Comparison of ENCODE assay signal across 26 mouse cellular contexts in genomic region chr17:5305783-5306477, GRCm38 (mm10).
DNase-seq lines count a peak whose midpoint lies in the region; ATAC-seq lines count a peak whose summit lies in the region.
"Had no signal": no experiment of that assay in that cellular context is flagged by ENCODE, and none has a peak within 500 bp of the region (broad histone marks: within the 10 kb centered on the region; RNA-seq: fewer than 3 reads in every experiment).

No protein-coding gene starts in this region.

- WGBS in heart, embryonic 13.5 days, result 71% methylated on average over 10 of the region's 10 CpGs
- WGBS in heart, embryonic 10.5 days, result 84% methylated on average over 10 of the region's 10 CpGs
- 50% methylated on average over 10 of the region's 10 CpGs for WGBS in lung, embryonic 15.5 days
- 76% methylated on average over 10 of the region's 10 CpGs for WGBS in embryonic facial prominence, embryonic 13.5 days

- no peak for ATAC-seq in heart, embryonic 13.5 days (ENCODE audit: extremely low read depth, insufficient number of reproducible peaks, low FRiP score, low TSS enrichment)
- no peak for ATAC-seq in lung, embryonic 15.5 days (ENCODE audit: borderline replicate concordance, extremely low read depth, low FRiP score, low TSS enrichment)
- no peak for ATAC-seq in embryonic facial prominence, embryonic 13.5 days (ENCODE audit: insufficient number of reproducible peaks, insufficient read depth, low FRiP score, low TSS enrichment, low read depth)
- ATAC-seq: CD4-positive, CD25-positive, alpha-beta regulatory T cell, adult 4 months; forebrain, embryonic 15.5 days had no signal

- H3K4me2 ChIP-seq in heart, embryonic 13.5 days, result no peak overlapping the region
- no peak overlapping the region for H3K4me2 ChIP-seq in lung, embryonic 15.5 days
- no peak overlapping the region for H3K4me2 ChIP-seq in embryonic facial prominence, embryonic 13.5 days
- H3K4me2 ChIP-seq: forebrain, embryonic 12.5 days; forebrain, embryonic 15.5 days; heart, embryonic 11.5 days; heart, embryonic 15.5 days; hindbrain, embryonic 15.5 days had no signal

- H3K4me1 ChIP-seq in heart, embryonic 13.5 days, result peaks cover 36% of the 10 kb centered on the region
- H3K4me1 ChIP-seq in heart, embryonic 10.5 days, result peaks cover 12% of the 10 kb centered on the region; the same call in 1 of the 2 replicates
- peaks cover 20% of the 10 kb centered on the region for H3K4me1 ChIP-seq in lung, embryonic 15.5 days
- H3K4me1 ChIP-seq in embryonic facial prominence, embryonic 13.5 days, result peaks cover 32% of the 10 kb centered on the region

- H3K4me3 ChIP-seq in heart, embryonic 13.5 days, result no peak overlapping the region
- H3K4me3 ChIP-seq in heart, embryonic 10.5 days, result no peak overlapping the region
- H3K4me3 ChIP-seq in lung, embryonic 15.5 days, result no peak overlapping the region
- H3K4me3 ChIP-seq in embryonic facial prominence, embryonic 13.5 days, result no peak overlapping the region
- H3K4me3 ChIP-seq: erythroblast, embryonic 14.5 days; forebrain, embryonic 12.5 days; forebrain, embryonic 15.5 days; heart, adult 2 months; heart, embryonic 15.5 days; hindbrain, embryonic 15.5 days had no signal

- DNase-seq in heart, embryonic 10.5 days (ENCODE audit: low spot score), result no peak
- DNase-seq in kidney, postnatal 10 days, result peak; percentile 56
- DNase-seq in kidney, postnatal 25 days, result no peak
- no peak for DNase-seq in lung, postnatal 25 days (ENCODE audit: low spot score)
- DNase-seq in cerebellum, postnatal 25 days, result no peak
- DNase-seq: adrenal gland, adult 2 months; adrenal gland, postnatal 14 days; cerebellum, adult 11 months; cerebellum, adult 2 months; cerebellum, adult 9-11 months; cerebellum, postnatal 36 days; embryo, embryonic 11 days; gastrocnemius, postnatal 25 days; heart, adult 2 months; heart, postnatal 10 days; heart, postnatal 4 days had no signal

- H3K27me3 ChIP-seq in heart, embryonic 13.5 days (replicated peaks), result no peaks in the 10 kb centered on the region
- H3K27me3 ChIP-seq in heart, embryonic 10.5 days (ENCODE audit: insufficient read depth, poor library complexity, severe bottlenecking), result no peaks in the 10 kb centered on the region
- no peaks in the 10 kb centered on the region for H3K27me3 ChIP-seq in lung, embryonic 15.5 days
- no peaks in the 10 kb centered on the region for H3K27me3 ChIP-seq in embryonic facial prominence, embryonic 13.5 days
- H3K27me3 ChIP-seq: forebrain, embryonic 12.5 days; forebrain, embryonic 15.5 days; heart, embryonic 15.5 days; hindbrain, embryonic 15.5 days had no signal

- peaks cover 27% of the 10 kb centered on the region for H3K36me3 ChIP-seq in heart, embryonic 13.5 days
- peaks cover 24% of the 10 kb centered on the region for H3K36me3 ChIP-seq in heart, embryonic 10.5 days
- H3K36me3 ChIP-seq in lung, embryonic 15.5 days, result peaks cover 6% of the 10 kb centered on the region; the same call in 1 of the 2 replicates
- H3K36me3 ChIP-seq in embryonic facial prominence, embryonic 13.5 days, result peaks cover 27% of the 10 kb centered on the region

- no peaks in the 10 kb centered on the region for H3K9me3 ChIP-seq in heart, embryonic 13.5 days
- no peaks in the 10 kb centered on the region for H3K9me3 ChIP-seq in heart, embryonic 10.5 days
- H3K9me3 ChIP-seq in lung, embryonic 15.5 days, result no peaks in the 10 kb centered on the region
- no peaks in the 10 kb centered on the region for H3K9me3 ChIP-seq in embryonic facial prominence, embryonic 13.5 days
- H3K9me3 ChIP-seq: forebrain, embryonic 12.5 days; forebrain, embryonic 15.5 days; heart, embryonic 15.5 days; hindbrain, embryonic 15.5 days had no signal

- H3K27ac ChIP-seq in heart, embryonic 13.5 days (replicated peaks), result no peak overlapping the region
- H3K27ac ChIP-seq in heart, embryonic 10.5 days, result no peak overlapping the region
- 0 out of 2 replicates have a peak overlapping the region, but pooled peaks have one; percentile 19 for H3K27ac ChIP-seq in lung, embryonic 15.5 days
- peak overlapping the region; percentile 22; the same call in 1 of the 2 replicates for H3K27ac ChIP-seq in embryonic facial prominence, embryonic 13.5 days
- H3K27ac ChIP-seq: forebrain, embryonic 12.5 days; forebrain, embryonic 15.5 days; heart, adult 2 months; heart, embryonic 15.5 days; hindbrain, embryonic 15.5 days had no signal

- 0 out of 2 replicates have a peak overlapping the region, but pooled peaks have one; percentile 19 for H3K9ac ChIP-seq in heart, embryonic 13.5 days
- H3K9ac ChIP-seq in lung, embryonic 15.5 days, result no peak overlapping the region
- 0 out of 2 replicates have a peak overlapping the region, but pooled peaks have one; percentile 16 for H3K9ac ChIP-seq in embryonic facial prominence, embryonic 13.5 days
- H3K9ac ChIP-seq: forebrain, embryonic 12.5 days; forebrain, embryonic 15.5 days; heart, embryonic 15.5 days; hindbrain, embryonic 15.5 days had no signal

Comparison
In these comparisons a context has a peak if more than half of its experiments do, and no peak if none do; other contexts are left out.
1. H3K27ac ChIP-seq: peak in lung, embryonic 15.5 days (single experiment) and embryonic facial prominence, embryonic 13.5 days (single experiment); none in heart, embryonic 13.5 days (single experiment) and heart, embryonic 10.5 days (single experiment).